Mouse (Mus musculus) liver, embryonic 13.5 days (tissue): ENCODE results near the gene H60b. TPM values are rescaled to one million over a fixed set of nuclear protein-coding genes. Genes with fewer than 3 reads are reported as not detected.
"Not testable (repeated sequence)": the region's sequence is repeated elsewhere in the genome, so short reads cannot be mapped to it uniquely, and the experiment has no call there.

ENCODE experiments used
- ATAC-seq: fragments of 200-750 bp; cut with Nextera tagmentation; 2 replicates; pipeline ENCODE4 v1.8.0; 2017; ENCODE audit warnings: low read depth, mild to moderate bottlenecking, moderate number of reproducible peaks, moderate library complexity
- DNase-seq: peaks from one replicate; pipeline ENCODE4 v3.0.0; 2022
- H3K27ac ChIP-seq: fragments of 300-500 bp; sonication (generic); 2 replicates; pipeline ENCODE4 v1.5.1; 2015; ENCODE audit warnings: moderate library complexity, mild to moderate bottlenecking, inconsistent platforms
- H3K27me3 ChIP-seq: fragments of 300-500 bp; sonication (generic); 2 replicates; pipeline ENCODE4 v1.6.1; 2015; ENCODE audit warnings: mild to moderate bottlenecking, inconsistent platforms
- H3K36me3 ChIP-seq: fragments of 300-500 bp; sonication (generic); 2 replicates; pipeline ENCODE4 v1.6.1; 2015; ENCODE audit warnings: mild to moderate bottlenecking, inconsistent platforms
- H3K4me1 ChIP-seq: fragments of 300-500 bp; sonication (generic); replicated peaks from 2 replicates; pipeline ENCODE4 v1.6.1; 2015; ENCODE audit warnings: inconsistent platforms
- H3K4me2 ChIP-seq: fragments of 300-500 bp; sonication (generic); 2 replicates; pipeline ENCODE4 v1.6.1; 2015; ENCODE audit warnings: inconsistent platforms, mild to moderate bottlenecking, moderate library complexity
- H3K4me3 ChIP-seq: fragments of 300-500 bp; sonication (generic); replicated peaks from 2 replicates; pipeline ENCODE4 v1.5.1; 2015; ENCODE audit warnings: mild to moderate bottlenecking, inconsistent platforms
- H3K9ac ChIP-seq: fragments of 300-500 bp; sonication (generic); 2 replicates; pipeline ENCODE4 v1.6.1; 2015; ENCODE audit warnings: mild to moderate bottlenecking, inconsistent platforms
- H3K9me3 ChIP-seq: fragments of 300-500 bp; sonication (generic); replicated peaks from 2 replicates; pipeline ENCODE4 v1.6.1; 2016; ENCODE audit warnings: inconsistent platforms
- WGBS: fragments of 180-500 bp; shearing (Covaris S2); methylation state at CpG from one replicate; pipeline ENCODE4 v1.1.7; 2015; ENCODE audit not compliant: insufficient replicate concordance; 5-methylcytosine and 5-hydroxymethylcytosine counted together
- polyA plus RNA-seq: library from polyadenylated mRNA; unstranded; fragments of >200 nt; fragmentation: Nextera tagmentation; extraction: Ambion mirVana; gene quantifications from 2 replicates; pipeline ENCODE4 v1.2.1, GENCODE M21; 2015

The H60b gene
- polyA plus RNA-seq = 0.12 TPM in 1 of 2 replicates, not detected in the other

DNA sequence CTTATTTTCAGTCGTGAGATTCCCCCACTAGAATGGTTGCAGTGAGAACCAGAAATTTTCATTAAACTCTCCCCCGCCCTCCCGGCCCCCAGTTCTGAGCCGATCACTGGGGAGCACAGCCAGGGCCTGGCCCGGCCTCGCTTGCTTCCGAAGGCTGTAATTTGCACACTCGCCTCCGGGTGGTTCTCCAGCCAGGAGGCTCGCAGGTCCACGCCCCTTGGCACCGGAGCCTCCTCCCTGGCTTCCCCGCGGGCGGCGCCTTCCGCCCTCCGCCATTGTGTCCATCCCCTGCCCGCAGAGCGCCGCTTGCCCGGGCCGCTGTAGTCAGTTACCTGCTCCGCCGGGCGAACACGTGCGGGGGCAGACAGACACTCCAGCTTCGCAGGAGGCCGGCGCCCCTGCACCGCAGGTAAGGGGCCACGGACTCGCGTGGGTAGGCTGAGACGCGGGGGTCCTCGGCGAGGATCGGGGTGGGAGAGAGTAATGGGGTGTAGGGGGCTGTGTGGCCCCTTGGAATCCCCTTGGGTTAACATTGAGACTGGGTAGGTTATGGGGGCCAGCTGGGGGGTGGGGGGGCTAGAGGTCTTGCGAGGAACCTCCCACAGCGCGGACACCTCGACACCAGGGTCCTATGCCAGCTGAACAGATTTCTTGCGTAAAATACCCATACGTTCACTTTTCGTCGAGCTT is at the start of gene H60b, which contains the start of gene Raet1e:
Gene H60b, plus strand, starts transcription at position 277 of the 690 bp plus-strand sequence.
Gene Raet1e, plus strand, starts transcription at position 260 of the 690 bp plus-strand sequence.
- not testable (repeated sequence) for H3K27ac ChIP-seq, H3K9ac ChIP-seq, H3K9me3 ChIP-seq, ATAC-seq, DNase-seq, H3K4me1 ChIP-seq, H3K36me3 ChIP-seq
- Histone ChIP-seq H3K27me3 (peaks cover 80% of the 10 kb centered on the region), H3K4me2 (peak within 1 kb of the TSS; percentile 38), H3K4me3 (peak within 1 kb of the TSS; percentile 29)
- 1% methylated on average over 48 of the region's 48 CpGs for WGBS

DNA sequence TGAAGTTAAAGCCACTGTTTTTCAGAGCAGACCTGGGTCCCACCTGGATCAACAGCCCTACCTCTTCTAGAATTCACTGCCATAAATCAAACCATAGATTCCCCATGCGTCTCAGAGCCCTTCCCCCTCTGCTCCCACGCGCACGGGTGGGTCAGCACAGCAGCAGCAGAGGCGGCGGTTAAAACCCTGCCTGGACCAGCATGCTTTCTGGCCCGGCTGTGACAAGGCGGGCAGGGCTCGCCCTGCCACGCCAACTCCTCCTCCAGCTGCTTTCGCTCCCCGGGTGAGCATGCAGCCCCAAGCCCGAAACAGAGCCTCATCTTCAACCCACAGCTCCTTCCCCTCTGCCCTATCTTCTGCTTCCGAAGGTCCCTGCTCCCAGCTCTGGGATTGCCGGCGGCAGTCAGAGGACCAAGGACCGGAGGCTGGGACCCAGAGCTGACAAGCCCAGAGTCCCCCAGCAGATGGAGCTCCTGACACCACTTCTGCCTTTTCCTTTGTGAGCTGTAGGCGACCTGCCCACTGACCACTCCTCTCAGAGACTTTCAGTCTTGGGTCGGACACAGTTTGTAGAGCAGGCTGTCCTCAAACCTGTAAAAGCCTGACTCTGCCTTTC is 17.6 kb upstream of the H60b start:
- Histone ChIP-seq H3K27me3 (peaks cover 3% of the 10 kb centered on the region; the same call in 1 of the 2 replicates), H3K27ac (no peak overlapping the region), H3K9me3 (no peaks in the 10 kb centered on the region), H3K4me1 (no peaks in the 10 kb centered on the region), H3K36me3 (no peaks in the 10 kb centered on the region), H3K9ac (no peak overlapping the region), H3K4me2 (peak overlapping the region; percentile 51), H3K4me3 (peak overlapping the region; percentile 27)
- ATAC-seq = no peak
- DNase-seq = no peak
- WGBS = 2% methylated on average over 19 of the region's 19 CpGs

DNA sequence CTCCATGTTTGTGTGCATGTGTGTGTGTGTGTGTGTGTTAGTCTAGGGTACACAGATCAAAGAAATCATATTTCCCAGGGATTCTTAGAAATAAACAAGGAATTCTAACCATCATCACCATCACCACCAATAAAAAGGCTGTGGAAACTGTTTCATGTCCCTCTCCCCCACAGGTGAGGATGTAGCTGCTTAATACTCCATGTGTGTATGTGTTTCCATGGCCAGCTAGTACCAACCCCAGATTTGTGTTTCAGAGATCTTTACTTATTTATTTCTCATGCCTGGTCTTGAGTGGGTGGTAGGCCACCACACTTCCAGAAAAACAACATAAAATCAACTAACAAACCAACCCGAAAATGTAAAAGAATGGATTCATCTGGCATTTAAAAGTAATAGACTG is 16.2 kb upstream of the H60b start:
- H3K4me2 ChIP-seq, H3K36me3 ChIP-seq: not testable (repeated sequence)
- WGBS = 64% methylated on average over 1 of the region's 1 CpGs

DNA sequence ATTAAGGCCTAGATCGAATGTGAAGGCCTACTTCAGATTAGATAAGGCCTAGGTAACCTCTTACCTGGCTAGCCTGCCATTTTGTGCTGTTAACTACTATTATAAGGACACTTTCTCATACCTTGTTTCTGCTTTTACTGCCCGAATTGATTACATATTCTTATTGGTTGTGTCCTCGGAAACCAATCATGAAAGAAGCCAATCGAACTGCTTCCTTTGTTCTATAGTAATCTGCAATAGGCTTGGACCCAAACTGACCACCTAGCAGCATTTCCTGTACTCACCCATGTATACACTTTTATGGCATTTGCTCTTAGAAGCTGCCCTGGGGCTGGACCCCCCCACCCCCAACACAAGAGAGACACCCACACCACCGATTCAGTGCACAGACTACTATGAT is 15.5 kb upstream of the H60b start:
- Histone ChIP-seq H3K4me1 (no peaks in the 10 kb centered on the region), H3K9me3 (no peaks in the 10 kb centered on the region), H3K36me3 (no peaks in the 10 kb centered on the region), H3K9ac (no peak overlapping the region), H3K4me2 (no peak overlapping the region), H3K27me3 (peaks cover 3% of the 10 kb centered on the region; the same call in 1 of the 2 replicates), H3K27ac (no peak overlapping the region), H3K4me3 (no peak overlapping the region)
- WGBS = 53% methylated on average over 5 of the region's 5 CpGs
- no peak for ATAC-seq
- no peak for DNase-seq

More for the DNA sequence above, 16.2 kb upstream of the H60b start:
- not testable (repeated sequence) for H3K9me3 ChIP-seq, ATAC-seq, H3K27ac ChIP-seq, H3K9ac ChIP-seq, DNase-seq, H3K27me3 ChIP-seq, H3K4me1 ChIP-seq, H3K4me3 ChIP-seq

DNA sequence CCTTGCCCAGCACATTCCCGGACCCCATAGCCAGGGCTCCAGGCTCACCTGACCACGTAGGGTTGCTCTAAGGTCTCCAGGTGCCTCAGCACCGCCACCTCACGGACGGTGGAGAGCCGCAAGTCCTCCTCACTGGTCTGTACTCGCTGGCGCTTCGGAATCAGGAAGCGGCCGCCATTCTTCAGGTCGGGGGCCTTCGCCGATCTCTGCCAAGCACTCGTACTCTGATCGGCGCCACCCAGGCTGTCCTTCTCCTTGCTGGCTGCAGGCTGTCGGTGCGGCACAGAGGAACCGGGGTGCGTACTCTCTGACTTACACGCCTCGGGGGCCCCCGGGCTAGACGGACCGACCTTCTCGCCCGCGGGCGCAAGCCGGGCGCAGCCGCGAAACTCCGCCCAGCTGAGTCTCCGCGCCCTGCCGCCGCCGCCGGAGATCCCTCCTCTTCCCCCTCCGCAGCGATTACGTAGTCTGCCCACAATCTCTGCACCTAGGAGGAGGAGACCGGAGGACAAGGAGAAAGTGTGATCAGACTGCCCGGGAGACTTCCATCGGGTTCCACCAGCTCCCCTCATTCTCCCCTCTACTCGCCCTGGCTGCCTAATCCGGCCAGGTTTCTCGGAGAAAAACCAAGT is 9.8 kb upstream of the H60b start:
- Histone ChIP-seq H3K27me3 (peaks cover 52% of the 10 kb centered on the region), H3K4me3 (peak overlapping the region; percentile 60), H3K36me3 (no peaks in the 10 kb centered on the region), H3K27ac (no peak overlapping the region), H3K9me3 (no peaks in the 10 kb centered on the region), H3K4me2 (peak overlapping the region; percentile 79), H3K4me1 (peaks cover 5% of the 10 kb centered on the region; the same call in 1 of the 2 replicates), H3K9ac (peak overlapping the region; percentile 31)
- no peak for DNase-seq
- under 1% methylated on average over 45 of the region's 50 CpGs for WGBS
- ATAC-seq = peak; percentile 75

DNA sequence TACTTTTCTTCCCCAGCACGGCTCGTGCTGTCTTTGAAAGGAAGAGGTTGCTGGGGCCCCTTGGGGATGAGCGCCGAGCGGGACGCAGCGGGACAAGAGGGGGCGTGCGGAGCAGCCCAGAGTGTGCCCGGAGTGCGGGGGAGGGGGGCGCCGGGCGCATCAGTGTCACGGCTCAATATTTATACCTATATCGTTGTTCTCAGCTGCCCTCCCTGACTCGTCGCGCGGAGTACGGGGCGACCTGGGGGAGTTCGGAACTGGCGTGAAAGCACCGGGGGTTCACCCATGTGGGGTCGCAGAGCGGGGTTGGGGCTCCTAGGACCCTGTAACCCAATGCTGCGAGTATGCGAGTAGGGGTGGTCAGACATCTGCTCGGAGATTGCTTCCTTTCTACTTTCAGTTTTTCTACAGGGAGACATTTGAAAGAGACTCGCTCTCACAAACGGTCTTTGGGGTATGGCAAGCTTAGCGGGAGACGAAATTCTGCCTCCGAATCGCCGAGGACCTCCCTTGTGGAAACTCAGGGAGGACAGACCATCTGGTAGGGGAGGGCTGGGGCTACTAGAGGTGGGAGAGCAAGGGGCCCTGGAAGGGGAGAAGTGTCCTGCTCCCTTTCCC is 9.2 kb upstream of the H60b start, which contains the start of gene E030030I06Rik:
Gene E030030I06Rik, minus strand, starts transcription at position 198 of the 618 bp plus-strand sequence.
- H3K9me3 ChIP-seq = no peaks in the 10 kb centered on the region
- peak within 1 kb of the TSS; percentile 60 for H3K4me3 ChIP-seq
- DNase-seq = no peak
- peaks cover 58% of the 10 kb centered on the region for H3K27me3 ChIP-seq
- peak within 1 kb of the TSS; percentile 31 for H3K9ac ChIP-seq
- H3K36me3 ChIP-seq = no peaks in the 10 kb centered on the region
- peak; percentile 16; the same call in 1 of the 2 replicates for ATAC-seq
- peaks cover 5% of the 10 kb centered on the region; the same call in 1 of the 2 replicates for H3K4me1 ChIP-seq
- 1% methylated on average over 37 of the region's 37 CpGs for WGBS
- H3K4me2 ChIP-seq = peak within 1 kb of the TSS; percentile 79
- no peak within 1 kb of the TSS for H3K27ac ChIP-seq

DNA sequence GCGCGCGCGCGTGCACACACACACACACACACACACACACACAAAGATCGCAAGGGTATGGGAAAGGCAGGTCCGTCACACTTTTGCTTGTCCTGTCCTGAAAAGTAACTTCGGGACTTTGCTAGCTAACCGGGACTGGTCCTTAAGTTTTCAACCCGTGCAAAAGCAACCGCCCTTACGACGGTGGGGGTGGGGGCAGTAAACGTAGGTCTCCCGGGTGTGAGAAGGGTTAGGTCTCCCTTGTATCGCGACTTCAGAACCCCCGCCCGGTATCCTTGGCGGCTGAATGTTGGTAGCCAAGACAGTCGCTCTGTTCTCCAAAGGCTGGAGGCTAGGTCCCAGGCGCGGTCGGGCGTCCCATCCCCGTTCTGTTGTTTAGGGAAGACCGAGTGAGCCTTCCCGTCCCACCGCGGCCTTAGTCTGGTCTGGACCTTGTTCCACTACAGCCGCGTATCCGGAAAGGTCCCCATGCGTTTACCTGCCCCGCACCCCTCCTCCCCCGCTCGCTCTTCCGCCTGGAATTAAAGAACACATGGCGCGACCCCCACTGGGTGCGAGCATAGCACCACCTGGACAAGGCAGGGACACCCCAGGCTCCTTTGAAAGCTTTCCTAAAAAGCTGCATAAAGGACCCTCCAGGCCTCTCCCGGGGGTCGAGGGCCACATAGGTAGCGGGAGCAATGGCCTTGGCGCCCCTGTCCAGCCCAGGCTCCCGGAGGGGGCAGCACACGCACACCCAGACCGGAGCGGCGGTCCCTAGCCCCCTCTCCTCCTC is 8.5 kb upstream of the H60b start:
- Histone ChIP-seq H3K27ac (no peak overlapping the region), H3K36me3 (no peaks in the 10 kb centered on the region), H3K4me2 (peak overlapping the region; percentile 79), H3K27me3 (peaks cover 65% of the 10 kb centered on the region), H3K9me3 (no peaks in the 10 kb centered on the region), H3K4me3 (peak overlapping the region; percentile 60), H3K4me1 (peaks cover 5% of the 10 kb centered on the region; the same call in 1 of the 2 replicates), H3K9ac (no peak overlapping the region)
- DNase-seq (no peak), ATAC-seq (no peak)
- under 1% methylated on average over 50 of the region's 50 CpGs for WGBS

DNA sequence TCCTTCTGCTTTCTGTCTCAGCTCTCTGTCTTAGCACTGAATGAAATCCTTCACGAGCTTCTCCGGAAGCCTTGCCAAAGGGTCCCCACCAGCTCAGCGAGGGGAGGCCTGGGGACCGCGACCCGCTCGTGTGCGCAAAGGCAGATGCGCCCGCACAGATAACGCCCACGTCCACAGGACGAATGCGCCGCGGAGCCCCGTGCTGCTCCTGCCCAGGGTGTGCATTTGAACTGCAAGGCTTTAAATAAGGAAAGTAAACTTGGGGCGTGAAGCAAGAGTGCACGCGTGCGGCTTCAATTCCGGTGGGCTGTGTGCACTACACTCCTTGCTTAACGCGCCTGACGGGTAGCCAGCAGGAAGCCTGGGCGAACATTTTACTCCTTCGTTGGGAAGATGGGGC is 7.8 kb upstream of the H60b start:
- Histone ChIP-seq H3K4me1 (peaks cover 5% of the 10 kb centered on the region; the same call in 1 of the 2 replicates), H3K9ac (no peak overlapping the region), H3K27me3 (peaks cover 72% of the 10 kb centered on the region), H3K27ac (no peak overlapping the region), H3K36me3 (no peaks in the 10 kb centered on the region), H3K4me2 (peak overlapping the region; percentile 79), H3K9me3 (no peaks in the 10 kb centered on the region), H3K4me3 (peak overlapping the region; percentile 60; the same call in 1 of the 2 replicates)
- WGBS = under 1% methylated on average over 27 of the region's 27 CpGs
- ATAC-seq (no peak), DNase-seq (no peak)

DNA sequence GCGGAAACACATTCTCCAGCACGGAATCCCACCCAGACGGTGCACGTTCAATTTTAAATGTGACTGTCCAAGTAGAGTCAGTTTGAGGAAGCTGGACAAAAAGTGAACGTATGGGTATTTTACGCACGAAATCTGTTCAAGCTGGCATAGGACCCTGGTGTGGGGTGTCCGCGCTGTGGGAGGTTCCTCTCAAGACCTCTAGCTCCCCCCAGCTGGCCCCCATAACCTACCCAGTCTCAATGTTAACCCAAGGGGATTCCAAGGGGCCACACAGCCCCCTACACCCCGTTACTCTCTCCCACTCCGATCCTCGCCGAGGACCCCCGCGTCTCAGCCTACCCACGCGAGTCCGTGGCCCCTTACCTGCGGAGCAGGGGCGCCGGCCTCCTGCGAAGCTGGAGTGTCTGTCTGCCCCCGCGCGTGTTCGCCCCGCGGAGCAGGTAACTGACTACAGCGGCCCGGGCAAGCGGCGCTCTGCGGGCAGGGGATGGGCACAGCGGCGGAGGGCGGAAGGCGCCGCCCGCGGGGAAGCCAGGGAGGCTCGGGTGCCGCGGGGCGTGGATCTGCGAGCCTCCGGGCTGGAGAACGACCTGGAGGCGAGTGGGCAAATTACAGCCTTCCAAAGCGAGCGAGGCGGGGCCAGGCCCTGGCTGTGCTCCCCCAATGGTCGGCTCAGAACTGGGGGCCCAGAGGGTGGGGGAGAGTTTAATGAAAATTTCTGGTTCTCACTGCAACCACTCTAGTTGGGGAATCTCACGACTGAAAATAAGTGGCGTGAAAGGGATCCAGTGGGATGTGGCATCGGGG is 7.1 kb upstream of the H60b start:
- H3K9ac ChIP-seq, H3K36me3 ChIP-seq, DNase-seq, ATAC-seq, H3K9me3 ChIP-seq, H3K27ac ChIP-seq, H3K4me1 ChIP-seq: not testable (repeated sequence)
- peak overlapping the region; percentile 12; the same call in 1 of the 2 replicates for H3K4me2 ChIP-seq
- peaks cover 79% of the 10 kb centered on the region for H3K27me3 ChIP-seq
- peak overlapping the region; percentile 60 for H3K4me3 ChIP-seq
- 2% methylated on average over 55 of the region's 55 CpGs for WGBS
